Mouse (Mus musculus): ENCODE data around the gene Arl4d.

- TF ChIP-seq CTCF (IDR thresholded peaks at IDR 0.05; ENCODE audit: extremely low read depth, insufficient read depth, insufficient read length, insufficient replicate concordance): no peak
- no peak for TF ChIP-seq POLR2A (IDR thresholded peaks at IDR 0.05; ENCODE audit: low read depth, low read length)
Observed at GRCm38 (mm10) chr11:101699991-101700390, 34.6 kb downstream of the Arl4d start.

Data from spleen, adult 2 months (tissue).